Mouse (Mus musculus) stomach, postnatal 0 days (tissue): ENCODE measurements at regions not wholly inside any gene's neighbourhood (a gene's known extent, or its start where the extent isn't known, plus 50 kb on each side); places are given as distances from the start of the nearest gene placed in this dataset.

Experiments
- CTCF ChIP-seq: IDR thresholded peaks from 2 replicates; pipeline ENCODE4 v1.5.1; 2016; ENCODE audit warnings: antibody characterized with exemption, low read depth, mild to moderate bottlenecking, moderate library complexity
- EP300 ChIP-seq: optimal IDR thresholded peaks from 2 replicates; pipeline ENCODE3; 2016; ENCODE audit warnings: antibody characterized with exemption

- TF ChIP-seq CTCF (no peak), EP300 (no peak)
Observed at GRCm38 (mm10) chrX:11212811-11213210, 86.2 kb upstream of the H2al1a start.
